Mouse (Mus musculus): ENCODE data around the gene Fancc.

DNA sequence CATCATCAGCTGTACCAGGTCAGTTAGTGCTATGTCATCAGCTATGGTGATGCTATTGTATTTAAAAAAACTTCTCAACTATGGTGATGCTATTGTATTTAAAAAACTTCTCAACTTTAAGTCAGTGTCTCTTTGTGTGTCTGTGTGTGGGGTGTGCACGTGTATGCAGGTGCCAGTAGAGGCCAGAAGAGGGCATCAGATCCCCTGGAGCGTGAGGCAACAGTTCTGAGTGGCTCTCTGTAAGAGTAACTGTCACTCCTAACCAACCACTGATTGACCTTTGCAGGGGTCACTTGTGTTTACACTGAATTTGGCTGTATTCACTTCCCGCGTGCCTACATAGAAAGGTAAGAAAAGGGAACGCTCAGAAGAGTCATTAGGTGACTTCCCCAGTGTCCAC lies 10.7 kb upstream of the Fancc start:
- TF ChIP-seq CTCF (IDR thresholded peaks at IDR 0.05; ENCODE audit: borderline replicate concordance, control insufficient read depth, extremely low read depth, insufficient read depth, low read length, poor library complexity) = no peak
- no peak for TF ChIP-seq POLR2A (IDR thresholded peaks at IDR 0.05; ENCODE audit: control insufficient read depth, extremely low read depth, insufficient read depth, low read length, poor library complexity)
